Mouse (Mus musculus): ENCODE results near the gene Ifit2. TPM values are rescaled to one million over a fixed set of nuclear protein-coding genes. Genes with fewer than 3 reads are reported as not detected.
"Not testable (repeated sequence)": the region's sequence is repeated elsewhere in the genome, so short reads cannot be mapped to it uniquely, and the experiment has no call there.

The Ifit2 gene
- polyA plus RNA-seq, 1 experiment from 2014 or later = 6.4 TPM

DNA sequence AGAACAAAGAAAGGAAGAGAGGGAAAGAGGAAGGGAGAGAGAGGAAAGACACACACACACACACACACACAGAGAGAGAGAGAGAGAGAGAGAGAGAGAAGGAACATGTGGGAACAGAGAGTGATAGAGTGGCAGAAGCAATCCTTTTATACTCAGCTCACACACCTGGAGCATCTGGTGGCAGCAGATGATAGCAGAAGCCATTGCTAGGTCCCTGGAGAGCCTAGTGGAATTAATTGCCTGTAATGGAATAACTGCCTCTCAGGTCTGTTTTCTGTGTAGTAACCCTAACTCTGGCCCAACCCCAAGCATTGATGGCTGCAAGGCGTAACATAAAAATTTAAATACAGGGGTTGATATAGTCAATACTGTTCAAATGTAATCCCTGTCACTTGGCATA is 20.6 kb downstream of the Ifit2 start:
- H3K36me3 ChIP-seq (ENCODE audit: control insufficient read depth, insufficient read depth, low read length) = no peaks in the 10 kb centered on the region
- ATAC-seq (replicated peaks; ENCODE audit: low FRiP score) = no peak
- no peaks in the 10 kb centered on the region for H3K27me3 ChIP-seq (ENCODE audit: control insufficient read depth, insufficient read depth, low read length)
- DNase-seq (ENCODE audit: low spot score) = no peak
- WGBS = 83% methylated on average over 1 of the region's 1 CpGs
- no peak overlapping the region for H3K4me3 ChIP-seq (ENCODE audit: low read depth, low read length)
- H3K4me2 ChIP-seq (ENCODE audit: low read depth, low read length, severe bottlenecking) = no peak overlapping the region
- H3K9me3 ChIP-seq (ENCODE audit: control insufficient read depth, low read length) = no peaks in the 10 kb centered on the region
- no peak overlapping the region for H3K9ac ChIP-seq (ENCODE audit: low read length)
- no peaks in the 10 kb centered on the region for H3K4me1 ChIP-seq (replicated peaks; ENCODE audit: control insufficient read depth, insufficient read depth, low read length)
- no peak overlapping the region for H3K27ac ChIP-seq (ENCODE audit: low read depth, low read length)

DNA sequence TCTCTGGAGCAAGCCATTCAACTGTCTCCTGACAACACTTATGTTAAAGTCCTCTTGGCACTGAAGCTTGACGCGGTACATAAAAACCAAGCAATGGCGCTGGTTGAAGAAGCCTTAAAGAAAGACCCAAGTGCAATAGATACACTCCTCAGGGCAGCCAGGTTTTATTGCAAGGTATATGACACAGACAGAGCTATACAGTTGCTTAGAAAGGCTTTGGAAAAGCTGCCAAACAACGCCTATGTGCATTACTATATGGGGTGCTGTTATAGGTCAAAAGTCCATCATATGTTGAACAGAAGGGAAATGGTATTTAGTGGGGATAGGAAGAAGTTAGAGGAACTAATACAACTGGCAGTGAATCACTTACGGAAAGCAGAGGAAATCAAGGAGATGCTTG is 23.2 kb downstream of the Ifit2 start:
- no peak overlapping the region for H3K9ac ChIP-seq (ENCODE audit: low read length)
- DNase-seq (ENCODE audit: low spot score) (no peak), ATAC-seq (replicated peaks; ENCODE audit: low FRiP score) (no peak)
- no peak overlapping the region for H3K4me2 ChIP-seq (ENCODE audit: low read depth, low read length, severe bottlenecking)
- 93% methylated on average over 5 of the region's 5 CpGs for WGBS
- H3K4me1 ChIP-seq (replicated peaks; ENCODE audit: control insufficient read depth, insufficient read depth, low read length) = no peaks in the 10 kb centered on the region
- no peaks in the 10 kb centered on the region for H3K9me3 ChIP-seq (ENCODE audit: control insufficient read depth, low read length)
- no peaks in the 10 kb centered on the region for H3K27me3 ChIP-seq (ENCODE audit: control insufficient read depth, insufficient read depth, low read length)
- H3K4me3 ChIP-seq (ENCODE audit: low read depth, low read length) = no peak overlapping the region
- no peak overlapping the region for H3K27ac ChIP-seq (ENCODE audit: low read depth, low read length)
- no peaks in the 10 kb centered on the region for H3K36me3 ChIP-seq (ENCODE audit: control insufficient read depth, insufficient read depth, low read length)

DNA sequence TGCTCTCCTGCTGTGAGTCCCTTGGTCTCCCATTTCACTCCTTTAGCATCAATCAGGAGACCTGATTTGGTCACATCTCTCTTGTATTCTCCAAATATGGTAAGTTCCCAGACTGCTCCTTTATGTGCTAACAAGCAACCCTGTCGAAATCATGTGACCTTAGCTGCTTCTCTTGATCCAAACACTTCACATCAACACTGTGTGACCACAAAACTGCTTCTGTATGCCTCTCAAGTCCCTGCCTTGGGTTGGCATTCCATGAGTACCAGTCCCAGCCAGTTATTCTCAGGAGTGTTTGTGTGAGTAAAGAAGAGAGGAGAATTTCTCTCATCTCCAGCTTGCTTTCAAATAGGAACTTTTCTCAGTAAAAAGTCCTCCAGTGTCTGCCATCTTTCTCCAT is 26.6 kb downstream of the Ifit2 start:
- Histone ChIP-seq H3K4me3 (ENCODE audit: low read depth, low read length) (no peak overlapping the region), H3K4me2 (ENCODE audit: low read depth, low read length, severe bottlenecking) (no peak overlapping the region), H3K27ac (ENCODE audit: low read depth, low read length) (no peak overlapping the region), H3K9me3 (ENCODE audit: control insufficient read depth, low read length) (no peaks in the 10 kb centered on the region), H3K9ac (ENCODE audit: low read length) (no peak overlapping the region), H3K27me3 (ENCODE audit: control insufficient read depth, insufficient read depth, low read length) (no peaks in the 10 kb centered on the region), H3K36me3 (ENCODE audit: control insufficient read depth, insufficient read depth, low read length) (no peaks in the 10 kb centered on the region), H3K4me1 (replicated peaks; ENCODE audit: control insufficient read depth, insufficient read depth, low read length) (no peaks in the 10 kb centered on the region)
- WGBS = 70% methylated on average over 1 of the region's 1 CpGs
- ATAC-seq (replicated peaks; ENCODE audit: low FRiP score) (no peak), DNase-seq (ENCODE audit: low spot score) (no peak)

DNA sequence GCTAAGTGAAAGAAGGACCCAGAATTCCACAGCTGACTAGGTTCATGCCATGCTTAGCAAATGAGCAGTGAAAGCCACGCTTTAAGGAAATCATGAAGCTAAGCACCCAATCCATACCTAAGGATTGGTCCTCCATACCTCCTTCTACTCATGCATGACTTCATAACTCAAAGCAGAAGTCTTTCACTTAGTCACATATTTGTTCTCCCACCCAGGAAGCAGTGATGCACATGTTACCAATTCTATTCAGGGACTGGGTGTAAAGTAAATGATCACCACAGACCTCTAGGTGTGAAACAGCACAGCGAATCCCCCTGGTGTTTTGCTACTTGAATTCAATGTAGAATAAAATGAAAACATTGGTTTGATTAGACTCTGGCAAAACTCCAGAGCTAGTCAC is 32.2 kb downstream of the Ifit2 start:
- not testable (repeated sequence) for DNase-seq (ENCODE audit: low spot score); H3K4me2 ChIP-seq (ENCODE audit: low read depth, low read length, severe bottlenecking); H3K27me3 ChIP-seq (ENCODE audit: control insufficient read depth, insufficient read depth, low read length); H3K36me3 ChIP-seq (ENCODE audit: control insufficient read depth, insufficient read depth, low read length); H3K4me1 ChIP-seq (replicated peaks; ENCODE audit: control insufficient read depth, insufficient read depth, low read length); H3K9me3 ChIP-seq (ENCODE audit: control insufficient read depth, low read length); H3K27ac ChIP-seq (ENCODE audit: low read depth, low read length); H3K9ac ChIP-seq (ENCODE audit: low read length); ATAC-seq (replicated peaks; ENCODE audit: low FRiP score); H3K4me3 ChIP-seq (ENCODE audit: low read depth, low read length)
- 81% methylated on average over 2 of the region's 2 CpGs for WGBS

DNA sequence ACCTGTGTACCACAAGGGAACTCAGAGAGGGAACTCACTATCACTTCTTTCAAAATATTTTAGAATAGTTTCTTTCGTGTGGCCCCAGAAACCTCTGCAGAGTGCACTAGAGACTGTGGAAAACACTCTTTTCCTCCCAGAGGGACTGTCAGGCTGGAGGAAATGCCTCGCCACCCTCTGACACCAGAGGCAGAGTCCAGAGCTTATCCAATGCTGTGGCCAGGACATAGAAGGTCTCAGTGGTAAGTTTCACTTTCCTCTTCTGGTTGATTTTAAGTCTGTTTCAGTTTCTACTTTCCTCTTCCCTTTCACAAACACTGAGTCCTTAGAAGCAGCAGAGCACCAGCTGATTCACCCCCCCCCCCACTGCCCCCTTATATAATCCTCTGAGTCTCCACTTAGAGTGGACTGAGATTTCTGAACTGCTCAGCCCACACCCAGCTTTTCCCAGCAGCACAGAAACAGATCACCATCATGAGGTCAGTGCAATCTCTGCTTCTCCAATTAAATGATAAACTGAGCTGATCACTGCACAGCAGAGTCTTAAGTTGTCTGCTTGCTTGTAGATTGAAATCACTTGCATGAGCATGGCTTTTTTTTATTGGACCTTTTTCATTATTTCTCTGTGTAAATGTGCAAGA is 32.8 kb downstream of the Ifit2 start, which contains the start of gene Ifit3:
TSS of gene Ifit3 (plus strand) at position 406 of the 641 bp plus-strand sequence.
- not testable (repeated sequence) for H3K36me3 ChIP-seq (ENCODE audit: control insufficient read depth, insufficient read depth, low read length); H3K9me3 ChIP-seq (ENCODE audit: control insufficient read depth, low read length); H3K27ac ChIP-seq (ENCODE audit: low read depth, low read length); DNase-seq (ENCODE audit: low spot score); H3K4me1 ChIP-seq (replicated peaks; ENCODE audit: control insufficient read depth, insufficient read depth, low read length); H3K4me2 ChIP-seq (ENCODE audit: low read depth, low read length, severe bottlenecking); H3K9ac ChIP-seq (ENCODE audit: low read length); H3K4me3 ChIP-seq (ENCODE audit: low read depth, low read length); ATAC-seq (replicated peaks; ENCODE audit: low FRiP score); H3K27me3 ChIP-seq (ENCODE audit: control insufficient read depth, insufficient read depth, low read length)
- WGBS = 80% methylated on average over 2 of the region's 2 CpGs

DNA sequence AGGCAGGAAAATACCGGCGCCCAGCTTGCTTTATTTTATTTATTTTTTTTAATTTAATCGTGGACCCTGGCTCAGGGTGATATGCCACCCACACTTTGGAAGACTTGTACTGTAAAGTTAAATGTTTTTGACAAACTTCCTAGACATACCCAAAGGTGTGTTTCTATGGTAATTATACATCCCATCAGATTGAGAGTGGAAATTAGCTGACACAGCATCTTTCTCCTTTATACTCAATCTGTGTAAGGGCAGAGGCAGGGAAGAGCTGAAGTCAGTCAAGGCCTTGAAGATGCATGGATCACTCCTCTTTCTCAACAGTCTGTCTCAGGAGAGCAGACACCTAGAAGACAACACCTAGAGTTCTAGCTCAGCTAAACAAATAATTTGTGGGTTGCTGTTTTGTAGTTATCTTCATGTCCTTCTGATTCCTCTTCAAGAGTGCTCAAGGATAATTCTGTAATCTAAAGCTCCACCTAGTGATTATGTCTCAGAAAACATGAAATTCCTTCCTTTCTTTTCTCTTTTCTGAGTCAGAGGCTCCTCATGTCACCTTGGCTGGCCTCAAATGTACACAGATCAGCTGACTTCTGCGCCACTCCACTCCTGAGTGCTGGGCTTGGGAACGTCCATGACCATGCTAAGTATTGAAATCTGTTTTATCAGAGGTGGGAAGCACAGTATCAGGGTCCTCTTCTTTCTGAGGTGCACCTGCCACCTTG is 35.4 kb downstream of the Ifit2 start:
- H3K9ac ChIP-seq (ENCODE audit: low read length); H3K9me3 ChIP-seq (ENCODE audit: control insufficient read depth, low read length); DNase-seq (ENCODE audit: low spot score); H3K4me1 ChIP-seq (replicated peaks; ENCODE audit: control insufficient read depth, insufficient read depth, low read length); H3K27me3 ChIP-seq (ENCODE audit: control insufficient read depth, insufficient read depth, low read length); H3K27ac ChIP-seq (ENCODE audit: low read depth, low read length); H3K36me3 ChIP-seq (ENCODE audit: control insufficient read depth, insufficient read depth, low read length); ATAC-seq (replicated peaks; ENCODE audit: low FRiP score); H3K4me3 ChIP-seq (ENCODE audit: low read depth, low read length); H3K4me2 ChIP-seq (ENCODE audit: low read depth, low read length, severe bottlenecking): not testable (repeated sequence)
- 82% methylated on average over 5 of the region's 5 CpGs for WGBS

DNA sequence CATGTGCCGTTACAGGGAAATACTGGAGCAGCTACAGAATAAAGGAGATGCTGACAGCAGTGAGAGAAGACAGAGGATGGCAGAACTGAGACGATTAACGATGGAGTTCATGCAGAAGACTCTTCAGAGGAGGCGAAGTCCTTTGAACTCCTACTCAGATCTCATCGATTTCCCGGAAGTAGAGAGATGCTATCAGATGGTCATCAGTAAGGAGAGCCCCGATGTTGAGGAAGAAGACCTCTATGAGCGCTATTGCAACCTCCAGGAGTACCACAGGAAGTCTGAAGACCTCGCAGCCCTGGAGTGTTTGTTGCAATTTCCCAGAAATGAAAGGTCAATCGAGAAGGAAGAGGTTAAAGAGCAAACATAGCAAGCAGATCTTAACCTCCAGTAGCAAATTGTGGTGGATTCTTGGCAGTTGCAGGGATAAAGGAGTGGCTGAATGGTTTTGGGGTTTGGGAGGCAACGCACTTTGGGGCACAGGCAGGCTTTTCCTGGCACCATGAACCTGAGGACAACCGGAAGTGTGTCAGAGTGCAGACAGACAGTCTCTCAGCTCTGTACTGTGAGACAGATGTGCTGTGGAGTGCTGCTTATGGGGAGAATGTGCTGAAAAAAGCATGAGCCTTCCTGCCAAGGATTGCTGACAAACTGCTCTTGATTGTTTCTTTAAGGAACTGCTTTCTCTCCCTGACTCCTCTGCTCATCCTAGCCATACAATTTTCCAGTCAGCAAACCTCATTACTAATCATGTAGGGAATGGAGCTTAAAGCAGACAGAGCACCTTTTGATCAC is 37.6 kb downstream of the Ifit2 start:
- DNase-seq (ENCODE audit: low spot score); H3K4me2 ChIP-seq (ENCODE audit: low read depth, low read length, severe bottlenecking); H3K9ac ChIP-seq (ENCODE audit: low read length); H3K36me3 ChIP-seq (ENCODE audit: control insufficient read depth, insufficient read depth, low read length); H3K4me1 ChIP-seq (replicated peaks; ENCODE audit: control insufficient read depth, insufficient read depth, low read length); ATAC-seq (replicated peaks; ENCODE audit: low FRiP score); H3K4me3 ChIP-seq (ENCODE audit: low read depth, low read length); H3K9me3 ChIP-seq (ENCODE audit: control insufficient read depth, low read length); H3K27me3 ChIP-seq (ENCODE audit: control insufficient read depth, insufficient read depth, low read length); H3K27ac ChIP-seq (ENCODE audit: low read depth, low read length): not testable (repeated sequence)
- 84% methylated on average over 6 of the region's 12 CpGs for WGBS

DNA sequence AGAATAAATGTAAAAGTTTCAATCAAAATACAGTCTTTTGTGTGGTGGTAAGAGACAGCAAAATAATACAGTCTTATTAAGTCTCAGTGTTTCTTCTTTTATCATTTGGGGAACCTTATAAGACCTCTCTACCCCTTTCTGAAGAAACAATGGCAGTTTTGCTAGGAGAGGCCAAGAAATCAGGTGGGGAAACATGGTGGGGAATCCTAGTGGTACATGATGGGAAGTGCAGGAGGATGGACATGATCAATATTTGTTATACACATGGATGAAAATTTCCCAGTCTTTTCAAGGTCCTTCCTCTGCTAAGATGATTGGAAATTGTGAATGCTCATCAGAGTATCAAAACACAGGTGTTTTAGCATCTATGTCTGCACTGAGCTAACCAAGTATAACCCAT is 38.5 kb downstream of the Ifit2 start:
- Histone ChIP-seq H3K27me3 (ENCODE audit: control insufficient read depth, insufficient read depth, low read length) (no peaks in the 10 kb centered on the region), H3K9ac (ENCODE audit: low read length) (no peak overlapping the region), H3K27ac (ENCODE audit: low read depth, low read length) (no peak overlapping the region), H3K9me3 (ENCODE audit: control insufficient read depth, low read length) (no peaks in the 10 kb centered on the region), H3K4me2 (ENCODE audit: low read depth, low read length, severe bottlenecking) (no peak overlapping the region), H3K36me3 (ENCODE audit: control insufficient read depth, insufficient read depth, low read length) (no peaks in the 10 kb centered on the region), H3K4me1 (replicated peaks; ENCODE audit: control insufficient read depth, insufficient read depth, low read length) (no peaks in the 10 kb centered on the region), H3K4me3 (ENCODE audit: low read depth, low read length) (no peak overlapping the region)
- DNase-seq (ENCODE audit: low spot score) (no peak), ATAC-seq (replicated peaks; ENCODE audit: low FRiP score) (no peak)

All from forebrain, embryonic 11.5 days (tissue).